Comparison of ENCODE assay signal across 14 mouse cellular contexts in genomic region chr4:55415864-55416263, GRCm38 (mm10).
DNase-seq lines count a peak whose midpoint lies in the region; ATAC-seq and TF ChIP-seq lines count a peak whose summit lies in the region.
"Had no signal": no experiment of that assay in that cellular context is flagged by ENCODE, and none has a peak within 500 bp of the region (broad histone marks: within the 10 kb centered on the region; RNA-seq: fewer than 3 reads in every experiment).

No protein-coding gene starts in this region.

- H3K4me1 ChIP-seq in hindbrain, embryonic 14.5 days (replicated peaks; ENCODE audit: control insufficient read depth, insufficient read depth, low read length), result no peaks in the 10 kb centered on the region
- no peaks in the 10 kb centered on the region for H3K4me1 ChIP-seq in hindbrain, embryonic 10.5 days (replicated peaks)
- H3K4me1 ChIP-seq in forebrain, embryonic 14.5 days (ENCODE audit: control insufficient read depth, insufficient read depth, low read length), result no peaks in the 10 kb centered on the region
- H3K4me1 ChIP-seq in liver, postnatal 0 days (ENCODE audit: insufficient read depth), result no peaks in the 10 kb centered on the region
- H3K4me1 ChIP-seq: heart, embryonic 13.5 days; neural tube, embryonic 12.5 days had no signal

- H3K9me3 ChIP-seq in hindbrain, embryonic 14.5 days (ENCODE audit: control insufficient read depth, low read length), result no peaks in the 10 kb centered on the region
- H3K9me3 ChIP-seq in hindbrain, embryonic 10.5 days, result no peaks in the 10 kb centered on the region
- H3K9me3 ChIP-seq in forebrain, embryonic 14.5 days (replicated peaks; ENCODE audit: control insufficient read depth, low read length), result no peaks in the 10 kb centered on the region
- no peaks in the 10 kb centered on the region for H3K9me3 ChIP-seq in liver, postnatal 0 days (ENCODE audit: low read length)
- H3K9me3 ChIP-seq: heart, embryonic 13.5 days; neural tube, embryonic 12.5 days had no signal

- H3K27me3 ChIP-seq in hindbrain, embryonic 14.5 days (ENCODE audit: control insufficient read depth, insufficient read depth, low read length), result no peaks in the 10 kb centered on the region
- no peaks in the 10 kb centered on the region for H3K27me3 ChIP-seq in hindbrain, embryonic 10.5 days (ENCODE audit: insufficient read depth, poor library complexity, severe bottlenecking)
- H3K27me3 ChIP-seq in forebrain, embryonic 14.5 days (replicated peaks; ENCODE audit: control insufficient read depth, insufficient read depth, low read length), result no peaks in the 10 kb centered on the region
- H3K27me3 ChIP-seq in myocyte (ENCODE audit: control insufficient read depth, insufficient read depth, insufficient read length), result no peaks in the 10 kb centered on the region
- H3K27me3 ChIP-seq in liver, postnatal 0 days (ENCODE audit: insufficient read depth, low read length), result no peaks in the 10 kb centered on the region
- H3K27me3 ChIP-seq: heart, embryonic 13.5 days; neural tube, embryonic 12.5 days had no signal

- WGBS in hindbrain, embryonic 14.5 days, result 24% methylated on average over 3 of the region's 3 CpGs
- WGBS in hindbrain, embryonic 10.5 days, result 37% methylated on average over 3 of the region's 3 CpGs
- WGBS in forebrain, embryonic 14.5 days, result 18% methylated on average over 3 of the region's 3 CpGs
- WGBS in liver, postnatal 0 days (ENCODE audit: insufficient replicate concordance), result 63% methylated on average over 3 of the region's 3 CpGs

- H3ac ChIP-seq in myocyte (ENCODE audit: control insufficient read depth, insufficient read length), result no peak overlapping the region

- ATAC-seq in hindbrain, embryonic 14.5 days (ENCODE audit: low FRiP score), result peak; percentile 84
- peak; percentile 95 for ATAC-seq in forebrain, embryonic 14.5 days
- ATAC-seq in liver, postnatal 0 days, result no peak

- H3K79me2 ChIP-seq in myocyte (ENCODE audit: control insufficient read depth, insufficient read depth), result no peaks in the 10 kb centered on the region

- no peak for TF ChIP-seq CTCF in liver, postnatal 0 days (IDR thresholded peaks at IDR 0.05; ENCODE audit: low read depth)

- no peak overlapping the region for H3K4me2 ChIP-seq in hindbrain, embryonic 14.5 days (replicated peaks)
- H3K4me2 ChIP-seq in forebrain, embryonic 14.5 days (ENCODE audit: low read length), result no peak overlapping the region
- peak overlapping the region; percentile 24 for H3K4me2 ChIP-seq in myocyte (ENCODE audit: low read depth)
- H3K4me2 ChIP-seq in liver, postnatal 0 days (ENCODE audit: low read depth, low read length), result no peak overlapping the region
- H3K4me2 ChIP-seq: heart, embryonic 13.5 days; neural tube, embryonic 12.5 days had no signal

- no peak overlapping the region for H3K9ac ChIP-seq in hindbrain, embryonic 14.5 days
- H3K9ac ChIP-seq in forebrain, embryonic 14.5 days (ENCODE audit: low read length), result no peak overlapping the region
- no peak overlapping the region for H3K9ac ChIP-seq in liver, postnatal 0 days (replicated peaks)
- H3K9ac ChIP-seq: heart, embryonic 13.5 days; neural tube, embryonic 12.5 days had no signal

- no peaks in the 10 kb centered on the region for H3K36me3 ChIP-seq in hindbrain, embryonic 14.5 days (replicated peaks; ENCODE audit: control insufficient read depth, insufficient read depth)
- no peaks in the 10 kb centered on the region for H3K36me3 ChIP-seq in hindbrain, embryonic 10.5 days
- H3K36me3 ChIP-seq in forebrain, embryonic 14.5 days (ENCODE audit: control insufficient read depth, insufficient read depth, low read length), result no peaks in the 10 kb centered on the region
- H3K36me3 ChIP-seq in myocyte (ENCODE audit: control insufficient read depth, insufficient read depth), result no peaks in the 10 kb centered on the region
- no peaks in the 10 kb centered on the region for H3K36me3 ChIP-seq in liver, postnatal 0 days (replicated peaks; ENCODE audit: insufficient read depth, low read length)
- H3K36me3 ChIP-seq: heart, embryonic 13.5 days; neural tube, embryonic 12.5 days had no signal

- TF ChIP-seq EP300 in liver, postnatal 0 days (IDR thresholded peaks at IDR 0.05; ENCODE audit: low read depth), result no peak

- DNase-seq in hindbrain, embryonic 14.5 days (ENCODE audit: low spot score), result peak; percentile 27
- no peak for DNase-seq in hindbrain, embryonic 10.5 days (ENCODE audit: low spot score)
- DNase-seq in right cerebral cortex, postnatal 14 days, result peak; percentile 11
- no peak for DNase-seq in right cerebral cortex, adult 2 months (ENCODE audit: low spot score in 2 of 2)
- peak; percentile 78 for DNase-seq in forebrain, embryonic 14.5 days (ENCODE audit: low spot score)
- no peak for DNase-seq in kidney, postnatal 4 days
- no peak for DNase-seq in liver, postnatal 0 days
- DNase-seq: cerebellum, adult 2 months; gastrocnemius, postnatal 25 days; kidney, postnatal 14 days had no signal

- H3K27ac ChIP-seq in hindbrain, embryonic 14.5 days, result peak overlapping the region; percentile 27; the same call in 1 of the 2 replicates
- no peak overlapping the region for H3K27ac ChIP-seq in hindbrain, embryonic 10.5 days
- H3K27ac ChIP-seq in forebrain, embryonic 14.5 days (ENCODE audit: low read depth, low read length), result no peak overlapping the region
- H3K27ac ChIP-seq in liver, postnatal 0 days (ENCODE audit: low read depth), result no peak overlapping the region
- H3K27ac ChIP-seq: heart, embryonic 13.5 days; neural tube, embryonic 12.5 days; stomach, postnatal 0 days had no signal

- TF ChIP-seq POLR2A in myocyte (IDR thresholded peaks at IDR 0.05; ENCODE audit: insufficient read length, low read depth), result no peak

- H3K4me3 ChIP-seq in hindbrain, embryonic 14.5 days (replicated peaks; ENCODE audit: low read length), result no peak overlapping the region
- no peak overlapping the region for H3K4me3 ChIP-seq in hindbrain, embryonic 10.5 days
- no peak overlapping the region for H3K4me3 ChIP-seq in forebrain, embryonic 14.5 days (ENCODE audit: low read depth, low read length)
- no peak overlapping the region for H3K4me3 ChIP-seq in myocyte
- no peak overlapping the region for H3K4me3 ChIP-seq in liver, postnatal 0 days (ENCODE audit: low read depth, low read length)
- H3K4me3 ChIP-seq: heart, embryonic 13.5 days; neural tube, embryonic 12.5 days had no signal

TF ChIP-seq in myocyte, 11 proteins besides CTCF, POLR2A, EP300 and RAD21:
- peak in 2 of 3 experiments; percentile 10 to 42 for TF ChIP-seq MYOG (IDR thresholded peaks at IDR 0.05; ENCODE audit: control insufficient read depth in 1 of 3, insufficient read depth in 1 of 3, insufficient read length in 2 of 3, low read depth in 2 of 3)
- TF ChIP-seq MYOD1 (IDR thresholded peaks at IDR 0.05; ENCODE audit: control insufficient read depth in 1 of 3, insufficient read length in 2 of 3, low read depth in 2 of 3), result peak in 2 of 3 experiments; percentile 0 to 51
- no peak for TF ChIP-seq SRF (IDR thresholded peaks at IDR 0.05; ENCODE audit: control insufficient read depth, insufficient read length, low read depth)

Comparison
In these comparisons a context has a peak if more than half of its experiments do, and no peak if none do; other contexts are left out.
1. DNase-seq: peak in hindbrain, embryonic 14.5 days (single experiment), right cerebral cortex, postnatal 14 days (single experiment) and forebrain, embryonic 14.5 days (single experiment); none in hindbrain, embryonic 10.5 days (single experiment), right cerebral cortex, adult 2 months (0 of 2), kidney, postnatal 4 days (0 of 2) and liver, postnatal 0 days (single experiment).